Mouse (Mus musculus): ENCODE results near the gene Cldn1. TPM values are rescaled to one million over a fixed set of nuclear protein-coding genes. Genes with fewer than 3 reads are reported as not detected.
A peak's percentile ranks its signal among the peaks of the same experiment; 100 is the strongest.

Cldn1 gene
- polyA plus RNA-seq (2015; fragmentation: Nextera tagmentation; extraction: Ambion mirVana) = 2.4 and 4.9 TPM in 2 replicates

DNA sequence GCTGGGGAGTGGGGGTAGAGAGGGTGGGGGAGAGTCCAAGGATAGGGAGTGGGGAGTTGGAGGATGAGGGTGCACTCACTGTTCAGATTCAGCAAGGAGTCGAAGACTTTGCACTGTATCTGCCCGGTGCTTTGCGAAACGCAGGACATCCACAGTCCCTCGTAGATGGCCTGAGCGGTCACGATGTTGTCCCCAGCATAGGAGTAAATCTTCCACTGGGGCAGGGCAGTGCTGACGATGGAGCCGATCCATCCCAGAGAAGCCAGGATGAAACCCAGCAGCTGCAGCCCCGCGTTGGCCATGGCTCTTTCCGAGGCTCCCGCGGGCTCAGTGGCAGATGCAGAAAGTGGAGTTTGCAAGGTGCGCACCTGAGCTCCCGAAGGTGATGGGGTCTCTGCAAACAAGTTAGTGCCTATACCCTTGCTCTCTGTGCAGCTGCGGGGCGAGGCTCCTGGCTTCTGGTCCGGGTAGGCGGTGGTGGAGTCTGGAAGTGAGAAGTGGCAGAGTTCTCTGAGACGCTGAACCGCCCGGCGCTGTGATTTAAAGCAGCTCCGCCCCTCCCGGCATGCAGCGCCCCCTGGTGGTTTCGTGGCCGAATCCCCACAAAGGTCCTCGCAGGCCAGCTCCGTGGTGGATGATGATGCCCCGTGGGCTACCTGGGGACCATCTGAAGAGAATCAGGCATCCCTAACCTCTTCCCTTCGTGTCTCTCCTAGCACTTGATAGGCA lies at the start of gene Cldn1:
Cldn1 (minus strand) TSS at position 517 of the 729 bp plus-strand sequence.
- Histone ChIP-seq H3K4me1 (replicated peaks) (peaks cover 6% of the 10 kb centered on the region), H3K36me3 (no peaks in the 10 kb centered on the region), H3K4me2 (peak within 1 kb of the TSS; percentile 87), H3K9ac (peak within 1 kb of the TSS; percentile 20; the same call in 1 of the 2 replicates), H3K9me3 (replicated peaks) (no peaks in the 10 kb centered on the region), H3K27ac (no peak within 1 kb of the TSS), H3K4me3 (peak within 1 kb of the TSS; percentile 49), H3K27me3 (0 out of 2 replicates have a peak, but pooled peaks cover 4% of the 10 kb centered on the region)
- peak; percentile 58; the same call in 1 of the 2 replicates for ATAC-seq (replicated peaks; ENCODE audit: insufficient number of reproducible peaks, insufficient read depth, low FRiP score, low read depth)
- WGBS = 5% methylated on average over 33 of the region's 33 CpGs

DNA sequence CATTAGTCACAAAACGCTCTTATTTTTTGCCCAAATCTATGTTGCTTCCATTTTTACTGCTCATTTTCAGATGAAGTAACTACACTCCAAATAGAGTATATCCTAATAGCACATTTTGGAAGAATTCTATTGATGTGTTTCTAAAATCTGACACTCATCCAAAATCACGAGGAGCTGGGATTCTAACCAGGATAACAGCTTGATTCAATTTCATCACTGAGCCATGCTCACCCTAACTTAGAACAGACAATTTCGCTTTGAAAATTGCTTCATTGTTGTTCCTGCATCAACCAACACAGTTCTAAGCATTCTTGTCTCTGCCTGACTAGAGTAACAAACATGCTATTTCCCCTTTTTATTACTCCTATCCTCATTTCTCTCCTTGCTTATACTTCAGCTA lies 47.0 kb upstream of the Cldn1 start:
- Histone ChIP-seq H3K27me3 (no peaks in the 10 kb centered on the region), H3K4me3 (no peak overlapping the region), H3K27ac (no peak overlapping the region), H3K9ac (no peak overlapping the region), H3K4me1 (replicated peaks) (no peaks in the 10 kb centered on the region), H3K36me3 (no peaks in the 10 kb centered on the region), H3K9me3 (replicated peaks) (no peaks in the 10 kb centered on the region), H3K4me2 (no peak overlapping the region)
- ATAC-seq (replicated peaks; ENCODE audit: insufficient number of reproducible peaks, insufficient read depth, low FRiP score, low read depth) = no peak
- 73% methylated on average over 3 of the region's 3 CpGs for WGBS

DNA sequence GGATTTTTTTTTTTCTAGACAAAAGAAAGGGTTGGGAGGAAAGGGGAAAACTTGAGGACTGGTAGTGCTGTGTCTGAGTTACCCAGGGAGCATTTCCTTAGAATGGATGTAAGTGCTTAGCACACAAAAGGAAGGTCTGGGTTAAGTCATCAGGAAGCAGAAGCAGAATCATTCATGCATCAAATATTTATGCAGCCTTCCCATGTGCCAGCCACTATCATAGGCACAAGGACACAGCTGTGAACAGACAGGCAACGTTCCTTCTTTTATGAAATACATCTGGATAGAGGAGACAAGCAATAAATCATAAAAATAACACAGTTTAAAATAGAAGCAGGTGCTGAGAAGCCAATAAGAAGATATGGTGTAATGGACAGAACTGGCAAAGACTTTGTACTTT lies 32.4 kb upstream of the Cldn1 start:
- no peak overlapping the region for H3K9ac ChIP-seq
- H3K9me3 ChIP-seq (replicated peaks) = no peaks in the 10 kb centered on the region
- no peak for ATAC-seq (replicated peaks; ENCODE audit: insufficient number of reproducible peaks, insufficient read depth, low FRiP score, low read depth)
- 0 out of 2 replicates have a peak, but pooled peaks cover 4% of the 10 kb centered on the region for H3K4me1 ChIP-seq (replicated peaks)
- H3K4me3 ChIP-seq = no peak overlapping the region
- H3K36me3 ChIP-seq = no peaks in the 10 kb centered on the region
- 57% methylated on average over 1 of the region's 1 CpGs for WGBS
- H3K27ac ChIP-seq = no peak overlapping the region
- no peaks in the 10 kb centered on the region for H3K27me3 ChIP-seq
- H3K4me2 ChIP-seq = no peak overlapping the region

DNA sequence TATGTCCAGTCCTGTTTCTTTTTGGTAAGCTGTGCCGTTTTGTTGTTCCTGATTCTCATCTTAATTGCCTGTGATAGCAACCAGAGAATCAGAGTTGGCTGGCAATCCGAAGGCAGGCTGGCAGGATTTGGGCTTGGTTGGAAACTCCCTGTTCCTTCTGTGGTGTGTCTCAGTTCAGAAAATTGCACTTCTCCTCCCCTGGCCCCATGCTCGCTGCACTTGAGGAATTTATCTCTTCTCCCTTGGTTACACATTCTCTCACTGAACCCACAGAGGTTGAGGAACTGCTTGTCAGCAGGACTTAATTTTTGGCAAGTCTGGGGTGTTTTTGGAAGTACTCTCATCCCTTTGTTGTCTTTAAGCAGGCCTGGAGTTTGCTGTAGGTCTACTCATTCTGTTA lies 29.3 kb upstream of the Cldn1 start:
- Histone ChIP-seq H3K27ac (no peak overlapping the region), H3K9ac (no peak overlapping the region), H3K27me3 (no peaks in the 10 kb centered on the region), H3K36me3 (no peaks in the 10 kb centered on the region), H3K9me3 (replicated peaks) (no peaks in the 10 kb centered on the region), H3K4me1 (replicated peaks) (0 out of 2 replicates have a peak, but pooled peaks cover 4% of the 10 kb centered on the region), H3K4me3 (no peak overlapping the region), H3K4me2 (no peak overlapping the region)
- WGBS = 35% methylated on average over 3 of the region's 3 CpGs
- ATAC-seq (replicated peaks; ENCODE audit: insufficient number of reproducible peaks, insufficient read depth, low FRiP score, low read depth) = no peak

DNA sequence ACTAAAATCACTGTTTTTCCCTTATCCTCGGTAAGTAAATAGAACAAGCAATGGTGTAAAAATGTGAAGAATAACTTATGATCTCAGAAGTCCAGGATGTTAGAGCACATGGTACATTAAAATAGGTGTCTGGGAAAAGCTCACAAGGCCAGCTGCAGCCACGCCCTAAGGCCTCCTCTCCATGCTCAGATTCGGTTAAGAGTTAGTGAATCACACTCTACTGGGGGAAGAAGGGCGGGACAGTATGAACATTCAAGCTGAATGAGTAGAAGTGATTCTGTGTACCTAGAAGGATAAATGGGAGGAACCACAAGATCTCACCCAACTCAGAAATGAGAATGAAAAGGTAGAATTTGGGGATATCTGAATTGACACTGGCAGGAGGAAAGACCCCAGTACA lies 28.9 kb upstream of the Cldn1 start:
- Histone ChIP-seq H3K4me2 (no peak overlapping the region), H3K9me3 (replicated peaks) (no peaks in the 10 kb centered on the region), H3K4me1 (replicated peaks) (0 out of 2 replicates have a peak, but pooled peaks cover 4% of the 10 kb centered on the region), H3K36me3 (no peaks in the 10 kb centered on the region), H3K27ac (no peak overlapping the region), H3K27me3 (no peaks in the 10 kb centered on the region), H3K4me3 (no peak overlapping the region), H3K9ac (no peak overlapping the region)
- ATAC-seq (replicated peaks; ENCODE audit: insufficient number of reproducible peaks, insufficient read depth, low FRiP score, low read depth) = no peak
- WGBS = 72% methylated on average over 4 of the region's 4 CpGs

DNA sequence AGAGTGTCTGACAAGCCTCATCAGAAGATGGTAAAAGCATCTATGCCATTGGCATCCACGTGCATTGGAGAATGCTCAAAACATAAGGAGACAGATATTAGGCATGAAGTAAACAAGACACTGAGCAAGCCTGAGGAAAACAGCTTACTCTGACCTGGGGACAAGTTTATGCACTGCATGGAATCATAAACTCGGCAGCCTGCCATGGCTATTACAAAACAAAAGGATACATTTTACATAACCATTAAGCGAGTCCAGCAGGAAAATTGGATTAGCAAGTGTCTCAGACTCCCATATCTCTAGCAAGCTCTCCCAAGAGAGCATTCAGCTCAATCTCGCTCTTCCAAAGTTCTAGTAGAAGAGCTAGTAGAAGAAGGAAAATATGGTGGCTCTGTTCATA lies 19.3 kb upstream of the Cldn1 start:
- no peak for ATAC-seq (replicated peaks; ENCODE audit: insufficient number of reproducible peaks, insufficient read depth, low FRiP score, low read depth)
- 67% methylated on average over 4 of the region's 4 CpGs for WGBS

DNA sequence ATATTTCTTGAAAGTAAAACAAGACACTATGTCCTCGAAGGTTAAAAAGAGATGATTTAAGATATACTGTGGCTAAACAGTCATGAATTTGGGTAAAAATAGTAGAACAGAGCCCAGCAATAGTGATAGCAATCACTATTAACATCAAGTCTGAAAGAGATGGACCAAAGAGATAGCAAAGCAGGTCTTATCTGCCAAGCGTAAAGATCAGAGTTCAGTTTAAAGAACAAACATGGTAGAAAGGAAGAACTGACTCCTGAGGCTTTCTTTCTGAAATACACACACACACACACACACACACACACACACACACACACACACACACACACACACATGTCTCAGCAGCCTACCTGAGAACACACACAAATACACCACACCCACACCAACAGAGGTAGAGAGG lies 14.5 kb upstream of the Cldn1 start:
- no peak overlapping the region for H3K4me2 ChIP-seq
- no peak for ATAC-seq (replicated peaks; ENCODE audit: insufficient number of reproducible peaks, insufficient read depth, low FRiP score, low read depth)
- H3K27ac ChIP-seq = no peak overlapping the region
- H3K27me3 ChIP-seq = no peaks in the 10 kb centered on the region
- no peak overlapping the region for H3K4me3 ChIP-seq
- no peak overlapping the region for H3K9ac ChIP-seq
- H3K9me3 ChIP-seq (replicated peaks) = no peaks in the 10 kb centered on the region
- WGBS = 79% methylated on average over 2 of the region's 2 CpGs
- H3K4me1 ChIP-seq (replicated peaks) = no peaks in the 10 kb centered on the region
- no peaks in the 10 kb centered on the region for H3K36me3 ChIP-seq

More for the DNA sequence above, 19.3 kb upstream of the Cldn1 start:
- Histone ChIP-seq H3K4me1 (replicated peaks) (no peaks in the 10 kb centered on the region), H3K4me3 (no peak overlapping the region), H3K4me2 (no peak overlapping the region), H3K9ac (no peak overlapping the region), H3K9me3 (replicated peaks) (no peaks in the 10 kb centered on the region), H3K36me3 (no peaks in the 10 kb centered on the region), H3K27ac (no peak overlapping the region), H3K27me3 (no peaks in the 10 kb centered on the region)

DNA sequence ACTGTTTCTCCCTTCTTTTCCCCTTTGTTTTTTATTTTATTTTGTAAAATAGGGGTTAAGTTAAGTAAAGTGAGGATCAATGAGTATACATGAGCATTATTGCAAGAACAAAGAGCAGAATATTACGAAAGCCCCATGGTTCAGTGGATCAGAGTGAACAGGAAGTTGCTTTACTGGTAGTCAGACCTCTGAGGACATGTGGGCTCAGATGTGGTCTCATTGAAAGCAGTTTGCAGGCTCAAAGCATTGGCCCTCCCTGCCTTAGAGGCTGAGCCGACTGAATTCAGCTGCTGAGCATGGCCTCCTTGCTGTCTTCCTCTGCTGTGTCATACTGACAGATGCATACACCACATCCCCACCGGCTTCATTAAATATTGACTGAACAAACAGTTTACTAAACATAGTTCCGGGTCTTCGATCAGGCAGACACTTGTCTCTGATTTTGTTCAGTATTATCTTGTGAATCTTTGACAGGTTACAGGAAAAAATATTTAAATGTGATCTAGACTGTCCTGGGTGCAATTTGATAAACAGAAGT lies 12.5 kb upstream of the Cldn1 start:
- WGBS = 74% methylated on average over 5 of the region's 5 CpGs
- Histone ChIP-seq H3K4me2 (no peak overlapping the region), H3K4me3 (no peak overlapping the region), H3K27ac (no peak overlapping the region), H3K9ac (no peak overlapping the region), H3K36me3 (no peaks in the 10 kb centered on the region), H3K27me3 (no peaks in the 10 kb centered on the region), H3K9me3 (replicated peaks) (no peaks in the 10 kb centered on the region), H3K4me1 (replicated peaks) (no peaks in the 10 kb centered on the region)
- no peak for ATAC-seq (replicated peaks; ENCODE audit: insufficient number of reproducible peaks, insufficient read depth, low FRiP score, low read depth)

DNA sequence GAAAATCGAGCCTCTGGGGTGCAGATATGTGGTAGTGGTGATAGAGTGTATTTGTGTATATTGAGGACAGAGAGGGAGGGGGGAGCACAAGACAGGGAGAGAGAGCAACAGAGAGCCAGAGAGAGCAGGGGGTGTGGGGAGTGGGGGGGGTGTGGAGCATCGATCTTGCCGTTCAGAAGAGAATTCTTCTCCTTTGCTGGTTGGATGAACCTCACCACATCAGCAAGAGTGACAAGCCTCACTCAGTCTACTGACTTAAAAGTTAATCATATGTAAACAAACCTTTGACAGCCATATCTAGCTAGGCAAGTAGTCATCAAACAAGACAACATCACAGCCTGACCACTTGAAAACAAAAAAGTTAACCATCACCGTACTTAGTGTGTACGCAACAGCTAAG lies 5.5 kb upstream of the Cldn1 start:
- Histone ChIP-seq H3K4me2 (no peak overlapping the region), H3K9me3 (replicated peaks) (no peaks in the 10 kb centered on the region), H3K27me3 (no peaks in the 10 kb centered on the region), H3K36me3 (no peaks in the 10 kb centered on the region), H3K27ac (no peak overlapping the region), H3K9ac (no peak overlapping the region), H3K4me3 (no peak overlapping the region), H3K4me1 (replicated peaks) (no peaks in the 10 kb centered on the region)
- no peak for ATAC-seq (replicated peaks; ENCODE audit: insufficient number of reproducible peaks, insufficient read depth, low FRiP score, low read depth)
- WGBS = 61% methylated on average over 5 of the region's 5 CpGs

DNA sequence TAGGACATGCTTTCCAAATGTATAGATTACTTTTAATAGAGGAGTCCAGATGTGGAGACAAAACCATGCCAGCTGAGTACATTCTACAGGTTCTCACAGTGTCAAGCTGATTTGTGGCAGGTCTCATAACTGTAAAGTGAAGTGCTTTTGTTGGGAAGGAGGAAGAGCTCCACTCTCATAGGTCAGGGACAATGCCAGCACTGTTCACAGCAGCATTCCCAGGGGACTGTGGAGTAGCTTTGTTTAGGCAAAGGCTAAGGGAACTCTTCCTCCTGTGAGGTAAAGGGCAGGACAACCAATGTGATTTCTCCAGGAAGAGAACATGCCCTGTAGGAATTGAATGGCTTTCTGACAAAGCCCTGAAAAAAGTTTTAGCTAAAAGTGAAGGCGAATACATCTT lies 1.5 kb downstream of the Cldn1 start:
- no peaks in the 10 kb centered on the region for H3K9me3 ChIP-seq (replicated peaks)
- H3K4me1 ChIP-seq (replicated peaks) = peaks cover 6% of the 10 kb centered on the region
- H3K27me3 ChIP-seq = 0 out of 2 replicates have a peak, but pooled peaks cover 4% of the 10 kb centered on the region
- ATAC-seq (replicated peaks; ENCODE audit: insufficient number of reproducible peaks, insufficient read depth, low FRiP score, low read depth) = no peak
- WGBS = 72% methylated on average over 1 of the region's 1 CpGs
- H3K27ac ChIP-seq = no peak overlapping the region
- H3K36me3 ChIP-seq = no peaks in the 10 kb centered on the region
- H3K4me3 ChIP-seq = no peak overlapping the region
- no peak overlapping the region for H3K4me2 ChIP-seq
- no peak overlapping the region for H3K9ac ChIP-seq

DNA sequence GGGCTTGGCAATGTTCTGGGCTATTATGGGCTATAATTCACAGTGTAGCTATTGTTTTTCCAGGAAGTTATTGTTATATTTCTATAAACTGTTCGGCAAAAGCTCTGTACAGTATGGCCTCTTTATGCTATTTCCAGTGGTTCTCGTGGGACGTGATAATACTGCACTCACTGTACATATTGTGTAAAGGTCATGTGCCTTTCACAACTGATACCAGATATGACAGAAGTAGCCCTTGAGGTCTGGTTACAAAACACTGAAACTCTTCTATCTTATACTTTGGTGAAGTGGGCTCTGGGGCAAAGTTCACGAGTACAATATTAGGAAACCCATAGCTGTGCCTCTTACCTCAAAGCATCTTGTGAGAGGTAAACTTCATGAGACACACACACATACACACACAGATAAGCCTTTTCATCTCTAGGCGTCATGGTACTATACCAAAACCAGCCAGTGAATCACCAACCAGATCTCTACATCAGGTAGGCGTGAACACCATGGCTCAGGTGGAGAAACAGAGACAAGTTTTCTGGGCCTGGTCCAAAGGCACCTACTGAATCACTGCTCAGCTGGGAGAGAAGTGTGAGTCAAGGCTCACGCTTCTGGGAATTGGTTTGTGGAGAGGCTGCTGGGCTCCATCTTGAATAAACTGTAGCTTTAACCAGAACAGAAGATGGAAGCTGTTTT lies 2.5 kb downstream of the Cldn1 start:
- no peak overlapping the region for H3K9ac ChIP-seq
- WGBS = 73% methylated on average over 7 of the region's 7 CpGs
- H3K4me2 ChIP-seq = no peak overlapping the region
- H3K27me3 ChIP-seq = 0 out of 2 replicates have a peak, but pooled peaks cover 4% of the 10 kb centered on the region
- ATAC-seq (replicated peaks; ENCODE audit: insufficient number of reproducible peaks, insufficient read depth, low FRiP score, low read depth) = no peak
- peaks cover 6% of the 10 kb centered on the region for H3K4me1 ChIP-seq (replicated peaks)
- H3K4me3 ChIP-seq = no peak overlapping the region
- H3K9me3 ChIP-seq (replicated peaks) = no peaks in the 10 kb centered on the region
- H3K36me3 ChIP-seq = no peaks in the 10 kb centered on the region
- H3K27ac ChIP-seq = no peak overlapping the region

Data from heart, embryonic 15.5 days (tissue).